Mouse (Mus musculus) limb, embryonic 14.5 days (tissue): ENCODE results near the gene Olfr1392. TPM values are rescaled to one million over a fixed set of nuclear protein-coding genes. Genes with fewer than 3 reads are reported as not detected.

Experiments used
- ATAC-seq: fragments of 200-750 bp; cut with Nextera tagmentation; 2 replicates; pipeline ENCODE4 v1.8.0; 2017; ENCODE audit warnings: low read depth, moderate number of reproducible peaks, moderate TSS enrichment; ENCODE audit not compliant: low FRiP score
- DNase-seq: peaks from one replicate; pipeline ENCODE4 v3.0.0-alpha.2; 2015; ENCODE audit warnings: low spot score
- H3K27ac ChIP-seq: fragments of 300-500 bp; sonication (generic); replicated peaks from 2 replicates; pipeline ENCODE4 v1.5.1; 2014; ENCODE audit warnings: low read depth, mild to moderate bottlenecking, low read length, moderate library complexity, mixed read lengths
- H3K27me3 ChIP-seq: fragments of 300-500 bp; sonication (generic); 2 replicates; pipeline ENCODE4 v1.6.1; 2014; ENCODE audit warnings: low read length, mixed read lengths; ENCODE audit not compliant: control insufficient read depth, insufficient read depth
- H3K36me3 ChIP-seq: fragments of 300-500 bp; sonication (generic); 2 replicates; pipeline ENCODE4 v1.6.1; 2014; ENCODE audit warnings: mild to moderate bottlenecking, low read length, moderate library complexity, mixed read lengths; ENCODE audit not compliant: control insufficient read depth, insufficient read depth
- H3K4me1 ChIP-seq: fragments of 300-500 bp; sonication (generic); 2 replicates; pipeline ENCODE4 v1.6.1; 2014; ENCODE audit warnings: antibody characterized with exemption, low read length, mixed read lengths; ENCODE audit not compliant: control insufficient read depth, insufficient read depth
- H3K4me2 ChIP-seq: fragments of 300-500 bp; sonication (generic); replicated peaks from 2 replicates; pipeline ENCODE4 v1.6.1; 2014; ENCODE audit warnings: low read depth, mild to moderate bottlenecking, low read length, moderate library complexity; ENCODE audit not compliant: severe bottlenecking
- H3K4me3 ChIP-seq: fragments of 300-500 bp; sonication (generic); replicated peaks from 2 replicates; pipeline ENCODE4 v1.5.1; 2014; ENCODE audit warnings: low read length
- H3K9ac ChIP-seq: fragments of 300-500 bp; sonication (generic); 2 replicates; pipeline ENCODE4 v1.6.1; 2014; ENCODE audit warnings: mild to moderate bottlenecking, low read depth, low read length, moderate library complexity; ENCODE audit not compliant: severe bottlenecking
- H3K9me3 ChIP-seq: fragments of 300-500 bp; sonication (generic); 2 replicates; pipeline ENCODE4 v1.6.1; 2016; ENCODE audit warnings: low read length; ENCODE audit not compliant: control insufficient read depth
- POLR2A ChIP-seq: fragments of 200-500 bp; IDR thresholded peaks from 2 replicates; pipeline ENCODE4 v1.8.0; 2012; ENCODE audit warnings: inconsistent platforms, mild to moderate bottlenecking, moderate library complexity, borderline replicate concordance; ENCODE audit not compliant: insufficient read depth, insufficient read length; ENCODE audit errors: extremely low read depth
- WGBS: fragments of 180-500 bp; shearing (Covaris S2); extraction: QIAGEN DNeasy Blood & Tissue Kit; methylation state at CpG from one replicate; pipeline ENCODE4 v1.1.7; 2014; 5-methylcytosine and 5-hydroxymethylcytosine counted together
- polyA plus RNA-seq, 2 experiments: library from polyadenylated mRNA; depleted of rRNA in 1 of 2; stranded (reverse) in 1 of 2; unstranded in 1 of 2; fragments of >200 nt; fragmentation: Nextera tagmentation in 1 of 2; extraction: Ambion mirVana in 1 of 2; gene quantifications; 2 replicates each; pipeline versions ENCODE4 v1.2.1 to v1.2.3; 2012 to 2014

The Olfr1392 gene
- polyA plus RNA-seq, 2 experiments, result 0.06 to 0.18 TPM

- Histone ChIP-seq H3K27ac (no peak overlapping the region), H3K27me3 (no peaks in the 10 kb centered on the region), H3K4me2 (no peak overlapping the region), H3K4me1 (no peaks in the 10 kb centered on the region), H3K9me3 (no peaks in the 10 kb centered on the region), H3K4me3 (no peak overlapping the region), H3K9ac (no peak overlapping the region), H3K36me3 (peaks cover 73% of the 10 kb centered on the region)
- no peak for TF ChIP-seq POLR2A
- no peak for DNase-seq
- WGBS, result 88% methylated on average over 2 of the region's 2 CpGs
- no peak for ATAC-seq
These were observed 25.8 kb upstream of the Olfr1392 start for GRCm38 (mm10) chr11:49259296-49259695.

- H3K9ac ChIP-seq, result no peak overlapping the region
- no peaks in the 10 kb centered on the region for H3K27me3 ChIP-seq
- WGBS, result 88% methylated on average over 1 of the region's 1 CpGs
- no peaks in the 10 kb centered on the region for H3K9me3 ChIP-seq
- no peak overlapping the region for H3K4me3 ChIP-seq
- H3K36me3 ChIP-seq, result peaks cover 70% of the 10 kb centered on the region
- H3K4me2 ChIP-seq, result no peak overlapping the region
- no peak for DNase-seq
- no peak overlapping the region for H3K27ac ChIP-seq
- TF ChIP-seq POLR2A, result no peak
- no peak for ATAC-seq
- H3K4me1 ChIP-seq, result no peaks in the 10 kb centered on the region
These were observed 25.3 kb upstream of the Olfr1392 start for GRCm38 (mm10) chr11:49259829-49260228.

- ATAC-seq (no peak), DNase-seq (no peak)
- Histone ChIP-seq H3K27me3 (no peaks in the 10 kb centered on the region), H3K27ac (no peak overlapping the region), H3K9me3 (no peaks in the 10 kb centered on the region), H3K4me3 (no peak overlapping the region), H3K9ac (no peak overlapping the region), H3K36me3 (peaks cover 69% of the 10 kb centered on the region), H3K4me1 (no peaks in the 10 kb centered on the region), H3K4me2 (no peak overlapping the region)
- TF ChIP-seq POLR2A, result no peak
- WGBS, result 93% methylated on average over 21 of the region's 21 CpGs
These were observed 24.3 kb upstream of the Olfr1392 start for GRCm38 (mm10) chr11:49260598-49261312.

- Histone ChIP-seq H3K4me1 (no peaks in the 10 kb centered on the region), H3K4me3 (no peak overlapping the region), H3K9me3 (no peaks in the 10 kb centered on the region), H3K4me2 (no peak overlapping the region), H3K27ac (no peak overlapping the region), H3K27me3 (no peaks in the 10 kb centered on the region), H3K36me3 (peaks cover 68% of the 10 kb centered on the region), H3K9ac (no peak overlapping the region)
- DNase-seq, result no peak
- ATAC-seq, result no peak
- no peak for TF ChIP-seq POLR2A
- WGBS, result 94% methylated on average over 14 of the region's 14 CpGs
These were observed 23.7 kb upstream of the Olfr1392 start for GRCm38 (mm10) chr11:49261313-49261855.

- Histone ChIP-seq H3K9me3 (no peaks in the 10 kb centered on the region), H3K36me3 (peaks cover 62% of the 10 kb centered on the region), H3K4me2 (no peak overlapping the region), H3K9ac (no peak overlapping the region), H3K4me3 (no peak overlapping the region), H3K27ac (no peak overlapping the region), H3K4me1 (no peaks in the 10 kb centered on the region), H3K27me3 (no peaks in the 10 kb centered on the region)
- WGBS, result 89% methylated on average over 5 of the region's 5 CpGs
- TF ChIP-seq POLR2A, result no peak
- ATAC-seq (no peak), DNase-seq (no peak)
These were observed 22.8 kb upstream of the Olfr1392 start for GRCm38 (mm10) chr11:49262286-49262685.
